Mouse (Mus musculus) cerebellum, adult 18-20 months (tissue): ENCODE data around the gene Rapgef3.
A peak's percentile ranks its signal among the peaks of the same experiment; 100 is the strongest.

ENCODE experiments used
- DNase-seq, 2 experiments: peaks; one replicate each; pipeline ENCODE4 v3.0.0; 2021

Gene Rapgef3

GRCm38 (mm10) chr15:97744930-97745329 lies 22.8 kb downstream of the Rapgef3 start:
- no peak for DNase-seq

- DNase-seq: no peak
Observed at GRCm38 (mm10) chr15:97743961-97744525, 23.7 kb downstream of the Rapgef3 start.

- no peak for DNase-seq
Observed at GRCm38 (mm10) chr15:97743210-97743609, 24.6 kb downstream of the Rapgef3 start.

DNA sequence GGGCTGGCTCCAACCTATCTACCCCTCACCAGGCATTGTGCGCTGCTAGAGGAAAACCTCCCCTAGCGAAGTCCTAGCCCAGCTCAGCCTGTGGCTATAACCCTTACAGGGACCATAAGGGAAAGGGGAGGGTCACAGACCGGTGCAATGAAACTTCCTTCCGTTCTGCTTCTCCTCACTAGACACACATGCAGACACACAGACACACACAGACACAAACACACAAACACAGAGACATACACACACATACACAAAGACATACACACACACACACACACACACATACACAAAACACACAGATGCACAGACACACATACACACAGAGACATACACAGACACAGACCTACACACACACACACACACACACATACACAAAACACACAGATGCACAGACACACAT lies 25.2 kb downstream of the Rapgef3 start:
- DNase-seq: no peak

GRCm38 (mm10) chr15:97742074-97742473 lies 25.7 kb downstream of the Rapgef3 start:
- DNase-seq: no peak

- DNase-seq: no peak
Observed at GRCm38 (mm10) chr15:97741662-97742061, 26.1 kb downstream of the Rapgef3 start.

DNA sequence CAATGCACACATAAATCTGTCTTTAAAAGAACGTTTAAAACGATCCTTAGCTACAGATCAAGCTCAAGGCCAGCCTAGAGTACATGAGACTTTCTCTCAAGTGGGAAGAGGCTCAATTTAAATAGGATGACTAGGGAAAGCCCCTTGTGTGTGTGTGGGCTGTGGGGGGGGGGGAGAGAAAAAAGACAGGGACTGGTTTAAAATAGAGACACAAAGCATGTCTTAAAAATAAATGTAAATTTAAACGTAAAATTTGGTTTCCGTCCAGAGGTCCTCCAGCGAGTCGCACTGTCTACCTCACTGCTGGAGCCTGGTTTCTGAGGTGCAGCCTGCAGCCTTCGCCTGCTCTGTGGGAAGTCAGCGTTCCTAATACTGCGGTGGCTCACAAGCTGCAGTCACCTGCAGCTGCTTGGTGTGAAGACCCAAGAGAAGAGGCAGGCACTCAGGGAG lies 27.5 kb downstream of the Rapgef3 start:
- DNase-seq: no peak

DNA sequence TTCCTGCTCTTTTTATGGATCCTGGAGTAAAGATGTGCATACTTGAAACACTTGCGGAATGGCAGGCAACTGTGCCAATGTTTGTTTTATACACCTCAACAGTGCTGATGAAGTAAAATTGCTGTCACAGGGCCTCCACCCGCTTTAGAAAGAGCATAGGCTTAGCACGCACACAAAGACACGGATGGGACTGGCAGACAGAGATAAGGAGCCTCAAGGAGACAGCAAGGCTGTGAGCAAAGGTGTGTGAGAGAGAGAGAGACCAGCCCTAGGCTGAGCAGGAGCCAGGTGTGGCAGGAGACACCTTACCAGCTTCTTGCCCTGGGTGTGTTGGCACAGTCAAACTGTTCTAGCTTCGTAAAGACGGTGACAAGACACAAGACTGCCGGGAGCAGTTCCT lies 28.8 kb downstream of the Rapgef3 start:
- DNase-seq: no peak

- no peak for DNase-seq
Observed at GRCm38 (mm10) chr15:97731988-97732387, 35.8 kb downstream of the Rapgef3 start.

DNA sequence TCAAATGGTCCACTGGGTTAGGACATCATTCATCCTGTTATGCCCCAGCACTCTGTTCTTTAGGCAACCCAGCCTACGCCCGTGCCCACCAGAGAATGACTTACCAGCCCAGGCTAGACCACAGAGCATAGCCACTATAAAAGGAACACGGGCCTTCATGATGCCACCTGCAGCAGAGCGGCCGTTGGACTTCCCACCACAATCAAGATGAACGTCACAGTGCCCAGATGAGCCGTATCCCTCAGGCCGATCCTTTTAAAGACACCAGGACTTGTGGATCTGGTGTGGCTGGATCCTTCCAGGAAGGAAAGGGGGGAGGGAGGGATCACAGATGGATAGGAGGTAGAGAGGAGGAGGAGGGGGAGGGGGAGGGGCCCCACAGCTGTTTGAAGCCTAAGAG lies 36.7 kb downstream of the Rapgef3 start, which contains the start of gene Endou:
Endou (minus strand) TSS at position 229 of the 400 bp plus-strand sequence.
- DNase-seq: no peak

DNA sequence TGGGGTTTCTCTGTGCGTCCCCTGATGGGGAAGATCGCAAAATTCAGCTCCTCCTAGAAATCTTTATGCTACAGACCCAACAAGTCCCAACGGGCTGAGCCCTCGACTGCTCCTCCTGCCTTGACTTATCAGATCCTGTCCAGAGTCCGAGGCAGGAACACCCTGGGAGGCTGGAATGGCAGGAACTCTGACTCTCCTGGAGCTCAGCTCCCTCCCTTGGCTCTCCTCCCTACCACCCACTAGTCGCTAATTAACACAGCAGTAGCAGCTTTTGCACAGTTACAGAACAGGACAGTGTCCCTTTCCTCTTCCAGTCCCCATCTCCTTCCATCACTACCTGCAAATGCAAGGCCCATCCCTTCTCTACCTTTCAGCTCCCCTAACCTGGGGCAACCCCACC lies 37.4 kb downstream of the Rapgef3 start:
- DNase-seq: no peak

GRCm38 (mm10) chr15:97728804-97729203 lies 39.0 kb downstream of the Rapgef3 start:
- peak in 1 of 2 experiments; percentile 16 for DNase-seq

DNA sequence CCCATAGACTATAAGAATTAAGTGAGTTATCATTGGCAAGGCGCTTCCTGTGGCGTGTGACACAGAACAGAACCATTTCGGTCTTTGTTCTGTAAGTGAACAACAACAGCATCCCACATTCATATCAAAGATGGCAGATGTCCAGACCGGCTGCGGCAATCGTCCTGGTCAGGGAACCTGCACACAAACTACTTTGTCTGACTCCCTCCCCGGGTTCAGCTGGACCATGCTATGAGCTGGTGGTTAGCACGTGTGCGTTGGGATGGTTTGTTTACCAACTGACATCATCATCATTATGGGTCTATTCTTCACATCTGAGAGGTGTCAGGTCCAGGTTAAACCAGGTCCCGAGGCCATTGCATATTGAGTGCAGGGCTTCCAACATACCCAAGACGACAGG lies 39.4 kb downstream of the Rapgef3 start:
- no peak for DNase-seq

GRCm38 (mm10) chr15:97727520-97727919 lies 40.3 kb downstream of the Rapgef3 start:
- no peak for DNase-seq

GRCm38 (mm10) chr15:97727048-97727447 lies 40.7 kb downstream of the Rapgef3 start:
- DNase-seq: no peak

- DNase-seq: no peak
Observed at GRCm38 (mm10) chr15:97726310-97726709, 41.5 kb downstream of the Rapgef3 start.

- DNase-seq: no peak
Observed at GRCm38 (mm10) chr15:97725198-97725785, 42.5 kb downstream of the Rapgef3 start.

DNA sequence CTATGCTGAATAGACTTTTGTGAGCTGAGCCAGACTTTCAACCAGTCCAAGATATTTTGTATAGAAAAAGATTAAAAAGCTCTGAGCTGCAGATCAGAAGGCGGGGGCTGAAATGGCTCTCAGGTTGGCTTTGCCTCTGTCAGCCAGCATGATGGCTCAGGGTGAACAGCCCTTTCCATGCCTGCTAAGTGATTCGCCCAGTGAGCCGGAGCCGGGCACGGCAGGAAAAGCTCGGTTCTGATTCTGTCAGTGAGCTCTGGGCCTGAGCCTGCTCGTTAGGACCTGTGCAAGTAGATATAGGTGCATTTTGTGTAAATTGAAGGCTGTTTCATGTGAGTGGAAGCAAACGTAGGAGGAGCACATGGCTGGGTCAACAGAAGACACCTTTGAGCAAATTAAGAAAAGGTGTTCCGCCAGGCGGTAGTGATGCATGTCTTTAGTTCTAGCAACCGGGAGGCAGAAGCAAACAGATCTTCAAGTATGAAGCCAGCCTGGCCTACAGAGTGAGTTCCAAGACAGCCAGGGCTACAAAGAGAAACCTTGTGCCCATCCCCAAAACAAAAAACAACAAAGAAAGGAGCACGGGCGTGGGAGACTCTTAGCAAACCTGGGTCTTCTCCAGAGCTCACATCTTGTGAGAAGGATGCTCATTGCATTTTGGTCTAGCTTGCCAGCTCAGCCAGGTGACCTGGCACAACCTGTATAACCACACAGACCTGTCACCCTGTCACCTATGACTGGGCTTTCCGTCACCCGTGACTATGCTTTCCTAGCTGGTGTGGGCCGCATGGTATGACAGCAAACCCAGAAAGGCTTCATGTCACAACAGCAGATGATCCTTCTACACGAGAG lies 43.2 kb downstream of the Rapgef3 start:
- DNase-seq: no peak

DNA sequence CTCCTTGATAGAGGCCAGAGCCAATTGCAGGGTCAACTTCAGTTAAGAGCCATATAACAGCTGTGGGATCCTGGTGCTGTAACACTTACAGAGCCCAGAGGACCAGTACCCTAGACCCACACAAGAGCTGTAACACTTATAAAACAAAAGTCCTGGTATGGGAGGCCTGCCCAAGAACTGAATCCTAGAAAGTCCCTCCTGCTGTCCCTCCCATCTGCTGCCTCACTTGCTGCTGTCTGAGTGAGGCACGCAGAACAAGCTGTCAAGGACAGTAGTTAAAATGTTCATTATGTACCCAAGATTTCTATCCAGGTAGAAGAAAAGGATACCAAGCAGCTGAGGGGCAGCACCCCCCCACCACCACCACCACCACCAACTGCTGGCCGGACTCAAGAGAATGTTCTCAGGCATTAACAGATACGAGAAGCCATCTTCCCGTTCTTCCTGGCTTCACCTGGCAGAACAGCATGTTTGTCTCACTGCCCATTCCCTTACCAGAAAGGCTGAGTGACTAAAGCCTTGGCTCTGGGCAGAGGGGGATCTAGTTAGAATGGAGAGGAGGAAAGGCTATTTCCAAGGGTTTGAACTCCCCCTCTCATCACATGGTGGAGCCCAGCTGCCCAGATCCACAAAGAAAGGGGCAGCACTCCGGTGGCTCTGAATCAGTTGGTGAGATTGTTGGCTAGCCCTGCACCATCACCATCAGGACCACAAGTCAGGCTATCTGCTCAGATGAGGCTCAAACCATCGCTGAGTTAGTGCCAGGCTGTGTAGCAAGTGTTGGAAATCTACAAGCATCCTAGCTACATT lies 44.0 kb downstream of the Rapgef3 start:
- peak; percentile 50 to 55 for DNase-seq

- no peak for DNase-seq
Observed at GRCm38 (mm10) chr15:97721008-97721701, 46.6 kb downstream of the Rapgef3 start.

- DNase-seq: no peak
Observed at GRCm38 (mm10) chr15:97720026-97720675, 47.6 kb downstream of the Rapgef3 start.

GRCm38 (mm10) chr15:97719494-97719893 lies 48.3 kb downstream of the Rapgef3 start:
- no peak for DNase-seq
